Mouse (Mus musculus) left cerebral cortex, adult 8-10 months (tissue): ENCODE data around the gene Nid1. TPM values are rescaled to one million over a fixed set of nuclear protein-coding genes. Genes with fewer than 3 reads are reported as not detected.
"Not testable (repeated sequence)": the region's sequence is repeated elsewhere in the genome, so short reads cannot be mapped to it uniquely, and the experiment has no call there.

ENCODE experiments used
- DNase-seq, 2 experiments: peaks; one replicate each; pipeline ENCODE4 v3.0.0; 2022; ENCODE audit warnings: low spot score in 2 of 2
- total RNA-seq, 4 experiments: library from RNA; stranded (reverse); gene quantifications; 2 replicates each; pipeline ENCODE4 v1.2.4; 2022

Gene Nid1
- total RNA-seq, 4 experiments from 2014 or later: 4.7 to 6.3 (median 5.2) TPM

DNA sequence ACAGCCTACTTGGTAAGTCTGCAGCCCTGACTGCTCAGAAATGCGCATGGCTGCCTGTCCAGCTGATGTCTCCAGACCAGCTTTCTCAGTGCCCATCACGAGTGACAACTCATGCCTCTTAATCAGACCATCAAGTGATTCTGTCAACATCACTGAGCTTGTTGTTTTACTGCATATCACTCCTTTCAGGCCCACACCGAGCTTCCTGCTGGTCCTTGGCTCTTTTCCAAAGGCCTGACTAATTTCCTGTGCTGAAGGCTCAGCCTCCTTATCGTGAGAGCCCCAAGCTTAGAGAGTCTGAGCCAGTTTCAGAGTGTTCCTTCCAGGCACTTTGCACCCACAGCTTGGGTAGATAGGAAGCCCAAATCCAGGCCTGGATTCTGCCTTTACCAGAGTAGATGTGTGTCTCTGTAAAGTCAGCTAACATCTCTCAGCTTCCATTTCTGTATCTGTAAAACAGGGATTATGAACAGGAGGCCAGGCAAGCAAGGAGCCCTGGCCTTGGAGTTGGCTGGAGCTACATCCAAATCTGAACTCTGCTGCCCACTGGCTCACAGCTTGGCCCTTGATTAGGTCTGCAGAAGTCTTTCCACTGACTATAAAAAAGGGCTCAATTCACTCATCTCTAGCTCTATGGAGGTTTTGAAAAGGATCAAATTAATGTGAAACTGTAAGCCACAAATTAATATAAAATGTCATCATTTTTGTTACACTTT, 101.4 kb downstream of the Nid1 start:
- no peak for DNase-seq

- not testable (repeated sequence) for DNase-seq
Observed at GRCm38 (mm10) chr13:13543073-13543472, 105.7 kb downstream of the Nid1 start.

GRCm38 (mm10) chr13:13546792-13547191, 109.4 kb downstream of the Nid1 start:
- peak; percentile 44 to 91 for DNase-seq

DNA sequence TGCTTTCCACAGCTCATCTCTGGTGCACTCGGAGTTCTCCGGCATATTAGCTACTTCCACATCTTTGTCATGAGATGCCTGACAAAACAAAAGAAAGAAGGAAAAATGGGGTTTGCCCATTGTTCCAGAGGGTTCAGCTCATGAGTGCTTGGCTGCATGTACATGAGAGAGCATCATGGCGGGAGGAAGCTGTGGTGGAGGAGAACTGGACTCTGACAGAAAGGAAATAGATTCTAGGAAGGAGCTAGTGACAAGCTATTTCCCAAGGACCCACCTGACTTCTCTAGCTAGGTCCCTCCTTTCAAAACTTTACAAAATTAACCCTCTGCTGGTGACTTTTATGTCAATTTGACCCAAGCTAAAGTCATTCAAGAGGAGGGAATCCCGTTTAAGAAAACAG, 110.5 kb downstream of the Nid1 start:
- DNase-seq: no peak

- DNase-seq: no peak
Observed at GRCm38 (mm10) chr13:13548431-13549190, 111.3 kb downstream of the Nid1 start.

GRCm38 (mm10) chr13:13549687-13550660, 112.6 kb downstream of the Nid1 start:
- no peak for DNase-seq

DNA sequence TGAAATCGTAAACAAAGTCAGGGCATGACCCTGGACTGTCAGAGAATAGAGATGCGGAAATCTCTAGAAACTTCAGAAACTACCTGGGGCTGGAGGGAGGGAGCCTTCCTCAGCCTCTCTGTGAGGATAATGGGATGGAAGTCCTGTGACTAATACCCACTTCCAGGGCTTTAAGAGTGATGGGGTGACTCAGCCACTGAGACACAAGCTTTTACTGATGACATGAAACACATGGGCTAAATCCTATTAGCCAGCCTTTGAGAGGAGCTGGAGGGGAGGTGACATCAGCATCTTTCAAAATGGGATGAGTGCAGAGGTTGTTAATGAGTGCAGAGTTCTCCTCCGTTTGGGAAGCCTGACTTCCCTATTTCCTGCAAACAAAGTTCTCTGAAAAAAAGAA, 114.7 kb downstream of the Nid1 start:
- DNase-seq: no peak

DNA sequence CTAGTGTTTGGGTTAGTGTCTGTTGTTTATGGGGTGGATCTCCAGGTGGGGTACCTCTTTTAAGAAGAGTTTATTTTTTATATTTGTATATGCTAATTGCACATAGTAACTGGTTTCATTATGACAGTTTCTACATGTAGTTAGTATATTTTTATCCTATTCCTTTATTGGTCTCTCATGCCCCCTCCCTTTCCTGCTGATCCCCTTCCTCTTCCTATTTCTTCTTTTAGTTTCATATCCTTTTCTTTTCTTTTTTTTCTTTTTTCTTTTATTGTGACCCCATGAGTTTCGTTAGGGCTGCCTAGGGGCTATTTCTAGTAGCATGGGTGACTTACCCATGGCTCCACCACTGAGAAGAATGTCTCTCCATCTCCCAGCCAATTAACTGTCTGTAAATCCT, 116.3 kb downstream of the Nid1 start:
- DNase-seq: no peak

GRCm38 (mm10) chr13:13555196-13555595, 117.8 kb downstream of the Nid1 start:
- DNase-seq: peak in 1 of 2 experiments; percentile 75

GRCm38 (mm10) chr13:13557001-13557743, 119.8 kb downstream of the Nid1 start:
- DNase-seq: no peak

- no peak for DNase-seq
Observed at GRCm38 (mm10) chr13:13558251-13558650, 120.9 kb downstream of the Nid1 start.

DNA sequence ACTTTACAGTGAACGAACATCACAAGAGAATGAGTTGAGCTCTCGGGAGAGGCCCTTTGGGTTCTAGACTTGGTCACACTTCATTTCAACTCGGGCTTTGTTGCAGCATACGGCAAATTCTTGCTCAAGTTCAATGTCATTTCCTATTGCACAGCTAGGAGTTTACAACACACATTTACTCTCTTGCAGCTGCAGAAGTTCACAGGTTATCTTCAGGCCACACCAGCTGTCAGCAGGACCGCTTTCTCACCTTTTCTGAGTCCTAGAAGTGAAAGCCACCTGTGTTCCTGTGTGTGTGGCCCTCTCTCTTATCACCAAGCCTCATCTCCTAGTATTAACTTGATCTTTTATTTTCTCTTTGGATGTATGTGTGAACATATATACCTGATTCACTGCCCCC, 121.5 kb downstream of the Nid1 start:
- no peak for DNase-seq

Other genes with a start within 250 kb of the Nid1 start
- 10 to 100 TPM; 25.1 to 29.5 (median 28.4) TPM for gene Gpr137b, start 43.5 kb upstream of the Nid1 start, total RNA-seq
- gene Lyst, start 152.8 kb downstream of the Nid1 start, total RNA-seq: 10 to 100 TPM; 54.0 to 66.9 (median 61.0) TPM